Mouse (Mus musculus): ENCODE data around the gene Plppr3.
A peak's percentile ranks its signal among the peaks of the same experiment; 100 is the strongest.

Plppr3 gene

DNA sequence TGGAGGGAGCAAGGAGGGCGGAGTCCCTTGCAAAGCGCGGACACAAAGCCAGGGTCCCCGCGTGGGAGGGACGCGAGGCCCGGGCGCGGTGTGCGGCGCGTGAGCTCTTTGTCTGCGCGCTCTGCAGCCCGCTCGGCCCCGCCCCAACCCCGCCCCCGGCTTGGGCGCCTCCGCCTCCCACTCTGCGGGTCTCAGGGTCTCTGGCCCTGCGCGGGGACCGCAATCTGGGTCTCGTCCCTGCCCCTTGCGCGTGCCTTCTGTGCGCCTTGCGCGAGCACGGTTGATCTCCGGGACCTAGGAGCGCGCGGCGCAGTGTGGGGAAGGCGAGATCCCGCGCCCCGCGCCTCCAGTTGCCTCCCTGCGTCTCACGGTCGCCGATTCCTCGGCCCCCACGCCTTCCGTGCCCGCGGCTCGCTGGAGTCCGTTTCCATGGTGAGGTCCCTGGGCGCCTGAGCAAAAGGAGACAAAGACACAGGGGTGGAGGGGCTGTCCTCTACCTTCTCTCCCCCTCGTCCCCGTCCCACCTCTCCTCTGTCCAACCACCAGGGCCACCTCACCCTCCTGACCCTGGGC, at the start of gene Plppr3, which contains the start of gene Prtn3:
Gene Plppr3 (minus strand): TSS at position 345 of the 573 bp plus-strand sequence.
Gene Prtn3 (plus strand): TSS at position 187 of the 573 bp plus-strand sequence.
- DNase-seq: peak; percentile 64 to 68

DNA sequence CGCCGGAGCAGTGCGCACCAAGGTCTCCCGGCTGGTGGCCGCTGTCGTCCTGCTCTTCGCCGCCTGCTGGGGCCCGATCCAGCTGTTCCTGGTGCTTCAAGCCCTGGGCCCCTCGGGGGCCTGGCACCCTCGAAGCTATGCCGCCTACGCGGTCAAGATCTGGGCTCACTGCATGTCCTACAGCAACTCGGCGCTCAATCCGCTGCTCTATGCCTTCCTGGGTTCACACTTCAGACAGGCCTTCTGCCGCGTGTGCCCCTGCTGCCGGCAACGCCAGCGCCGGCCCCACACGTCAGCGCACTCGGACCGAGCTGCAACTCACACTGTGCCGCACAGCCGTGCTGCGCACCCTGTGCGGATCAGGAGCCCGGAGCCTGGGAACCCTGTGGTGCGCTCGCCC, 47.1 kb upstream of the Plppr3 start:
- peak; percentile 50 to 52 for DNase-seq

DNA sequence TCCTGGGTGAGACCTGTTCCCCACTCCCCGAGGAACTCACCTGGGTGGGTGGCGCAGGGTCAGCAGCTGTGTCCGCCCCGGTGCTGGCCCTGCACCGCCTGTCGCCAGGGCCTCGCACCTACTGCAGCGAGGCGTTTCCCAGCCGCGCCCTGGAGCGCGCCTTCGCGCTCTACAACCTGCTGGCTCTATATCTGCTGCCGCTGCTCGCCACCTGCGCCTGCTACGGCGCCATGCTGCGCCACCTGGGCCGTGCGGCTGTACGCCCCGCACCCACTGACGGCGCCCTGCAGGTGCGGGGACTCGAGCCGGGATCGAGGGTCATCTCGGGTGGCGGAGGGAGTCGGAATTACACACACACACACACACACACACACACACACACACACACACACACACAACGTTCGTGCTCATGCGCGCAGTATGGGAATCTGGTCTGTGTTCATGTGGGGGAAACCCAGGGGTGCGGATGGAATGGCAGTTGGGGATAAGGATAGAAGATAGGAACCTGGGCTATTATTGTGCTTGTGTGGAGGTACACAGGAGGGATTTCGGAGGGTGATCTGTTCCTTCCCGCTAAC, 46.6 kb upstream of the Plppr3 start, which contains the start of gene R3hdm4:
Gene R3hdm4 (minus strand): TSS at position 251 of the 578 bp plus-strand sequence.
- DNase-seq: peak in 1 of 2 experiments; percentile 35

DNA sequence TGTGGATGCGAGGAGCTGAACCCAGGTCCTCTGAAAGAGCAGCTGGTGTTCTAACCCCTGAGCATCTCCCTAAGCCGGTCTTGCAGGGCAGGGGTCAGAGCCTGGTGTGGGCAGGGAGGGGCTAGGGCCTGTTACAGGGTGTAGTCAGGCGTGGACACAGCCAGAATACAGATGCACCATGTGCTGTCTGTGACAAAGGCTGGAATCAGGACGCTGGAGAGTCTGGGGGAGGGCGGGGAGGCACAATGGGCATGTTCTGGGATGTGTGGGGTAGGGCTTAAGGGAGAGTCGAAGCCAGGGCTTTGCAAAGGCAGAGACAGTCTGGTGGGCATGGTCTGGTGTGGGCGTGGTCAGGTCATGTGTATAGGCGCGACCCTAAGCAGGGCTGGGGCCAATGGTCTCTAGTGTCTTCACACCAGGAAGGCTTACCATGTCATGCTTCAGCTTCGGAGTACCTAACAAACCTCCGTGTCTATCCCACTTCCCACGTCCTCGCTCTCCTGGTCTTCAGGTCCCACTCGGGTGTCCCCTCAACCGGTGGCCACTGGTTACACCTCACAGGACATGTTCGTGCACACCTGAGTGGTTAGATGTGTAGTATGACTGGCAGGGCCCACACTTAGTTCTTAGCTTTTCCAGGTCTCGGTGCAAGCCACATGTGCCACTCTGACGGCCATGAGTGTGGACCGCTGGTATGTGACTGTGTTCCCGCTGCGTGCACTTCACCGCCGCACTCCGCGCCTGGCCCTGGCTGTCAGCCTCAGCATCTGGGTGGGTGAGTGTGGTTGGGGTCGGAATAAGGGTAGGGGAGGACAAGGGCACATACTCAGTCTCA, 45.8 kb upstream of the Plppr3 start:
- DNase-seq: peak in 1 of 2 experiments; percentile 14

DNA sequence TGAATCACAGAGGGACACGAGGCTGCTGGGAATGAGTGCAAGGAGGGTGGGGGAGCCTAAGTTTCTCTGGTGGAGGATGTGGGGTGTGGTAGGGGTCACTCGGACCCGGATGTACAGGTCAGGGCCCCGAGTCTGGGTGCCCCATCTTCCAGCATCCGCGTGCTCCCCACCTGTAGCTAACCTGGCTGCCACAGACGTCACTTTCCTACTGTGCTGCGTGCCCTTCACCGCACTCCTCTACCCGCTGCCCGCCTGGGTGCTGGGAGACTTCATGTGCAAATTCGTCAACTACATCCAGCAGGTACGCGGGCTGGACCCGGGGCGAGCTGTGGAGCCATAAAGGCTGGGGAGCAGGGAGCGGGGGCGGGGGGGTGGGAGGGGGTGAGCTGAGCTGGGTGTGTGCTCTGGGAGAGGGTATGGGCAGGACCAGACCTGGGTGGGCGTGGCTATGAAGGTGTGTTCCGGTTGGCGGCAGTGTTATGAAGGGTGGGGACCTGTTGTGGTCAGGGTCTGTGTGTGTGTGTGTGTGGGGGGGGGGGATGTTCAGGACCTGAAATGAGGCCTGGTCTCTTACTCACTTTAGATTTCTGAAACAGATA, 44.9 kb upstream of the Plppr3 start:
- DNase-seq: no peak

DNA sequence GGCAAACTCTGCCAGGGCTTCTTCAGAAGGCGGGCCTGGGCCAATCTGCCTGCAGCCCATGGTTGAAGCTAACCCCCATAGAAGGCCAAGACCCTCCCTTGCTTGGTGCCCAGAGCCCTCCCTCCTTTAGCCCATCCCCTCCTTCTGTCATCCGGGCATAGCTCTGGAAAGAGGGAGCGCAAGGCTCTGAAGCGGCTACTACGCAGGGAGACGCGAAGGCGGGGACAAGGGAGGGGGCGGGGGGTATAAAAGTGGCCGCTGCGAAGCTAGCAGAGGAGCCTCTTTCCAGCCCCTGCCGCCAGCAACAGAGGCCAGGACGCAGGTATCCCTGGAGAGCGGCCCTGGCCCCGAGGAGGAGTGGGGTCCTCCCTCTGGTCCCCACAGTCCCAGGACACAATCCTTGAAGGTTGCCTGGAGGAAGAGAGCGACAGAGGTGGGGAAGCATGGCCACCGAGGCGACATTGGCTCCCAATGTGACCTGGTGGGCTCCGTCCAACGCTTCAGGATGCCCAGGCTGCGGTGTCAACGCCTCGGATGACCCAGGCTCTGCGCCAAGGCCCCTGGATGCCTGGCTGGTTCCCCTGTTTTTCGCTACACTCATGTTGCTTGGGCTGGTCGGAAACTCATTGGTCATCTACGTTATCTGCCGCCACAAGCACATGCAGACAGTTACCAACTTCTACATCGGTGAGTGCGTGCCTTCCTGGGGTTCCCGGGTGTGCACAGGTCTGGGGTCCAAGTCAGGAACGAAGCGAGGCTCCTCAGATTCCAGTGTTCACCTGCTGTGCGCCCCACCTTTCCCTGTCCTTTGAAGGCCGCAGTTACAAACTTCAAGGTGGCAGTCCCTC, 44.0 kb upstream of the Plppr3 start:
- peak in 1 of 2 experiments; percentile 18 for DNase-seq

DNA sequence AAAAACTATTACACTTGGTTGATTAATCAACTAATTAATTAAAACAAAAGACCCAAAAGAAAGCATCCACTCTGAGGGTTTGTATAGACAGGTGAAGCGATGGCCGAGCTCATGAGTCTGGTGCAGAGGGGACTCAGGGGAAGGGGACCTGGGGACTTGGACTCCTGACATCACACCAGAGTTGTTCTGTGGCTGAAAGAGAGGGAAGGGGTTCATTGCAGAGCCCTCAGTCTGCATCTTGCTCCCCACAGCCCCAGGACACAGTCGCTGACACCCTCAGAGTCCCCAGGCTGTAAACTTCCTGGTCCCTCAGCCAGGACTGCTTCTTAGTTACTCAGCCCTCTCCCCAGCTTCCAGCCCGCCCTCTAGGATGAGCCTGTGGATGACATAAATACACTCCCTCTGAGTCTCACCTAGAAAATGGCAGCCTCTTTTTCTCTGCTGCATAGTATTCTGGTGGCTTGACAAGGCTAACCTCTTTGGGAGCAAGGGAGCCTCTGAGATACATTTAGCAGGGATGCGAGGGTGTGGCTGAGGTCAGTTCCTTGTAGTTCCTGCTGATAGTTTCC, 43.2 kb upstream of the Plppr3 start:
- DNase-seq: no peak

DNA sequence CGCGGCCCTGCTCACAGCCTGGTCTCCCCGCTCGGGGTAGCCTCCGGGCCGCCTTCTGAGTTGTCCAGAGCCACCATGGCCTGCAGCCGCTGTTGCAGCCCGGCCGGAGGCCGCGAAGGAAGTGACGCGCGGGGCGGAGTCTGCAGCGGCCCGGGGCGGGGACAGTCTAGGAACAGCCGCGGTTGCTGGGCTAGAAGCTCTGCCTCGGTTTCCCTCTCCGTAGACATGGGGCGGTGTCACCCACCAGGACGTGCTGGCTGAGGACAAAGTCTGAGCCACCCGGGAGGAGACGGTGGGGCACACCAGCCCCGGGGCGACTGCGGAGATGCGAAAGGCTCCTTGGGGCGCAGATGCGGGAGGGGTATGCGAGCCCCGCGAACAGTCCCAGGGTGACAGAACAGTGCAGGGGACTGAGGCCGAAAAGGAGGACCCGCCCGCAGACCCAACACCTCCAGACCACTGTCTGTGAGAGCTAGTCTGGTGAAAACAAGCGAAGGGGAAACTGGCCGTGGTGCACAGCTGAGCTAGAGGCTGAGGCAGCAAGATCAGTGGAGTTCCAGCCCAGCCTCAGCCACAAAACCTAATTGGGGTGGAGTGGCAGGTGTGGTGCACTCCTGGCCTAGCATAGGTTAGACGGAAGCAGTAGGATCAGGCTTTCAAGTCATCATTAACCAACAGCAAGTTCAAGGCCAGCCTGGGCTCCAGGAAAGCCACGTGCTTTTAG, 42.5 kb upstream of the Plppr3 start, which contains the start of gene Kiss1r:
Gene Kiss1r (plus strand): TSS at position 164 of the 724 bp plus-strand sequence.
- peak; percentile 89 to 93 for DNase-seq

DNA sequence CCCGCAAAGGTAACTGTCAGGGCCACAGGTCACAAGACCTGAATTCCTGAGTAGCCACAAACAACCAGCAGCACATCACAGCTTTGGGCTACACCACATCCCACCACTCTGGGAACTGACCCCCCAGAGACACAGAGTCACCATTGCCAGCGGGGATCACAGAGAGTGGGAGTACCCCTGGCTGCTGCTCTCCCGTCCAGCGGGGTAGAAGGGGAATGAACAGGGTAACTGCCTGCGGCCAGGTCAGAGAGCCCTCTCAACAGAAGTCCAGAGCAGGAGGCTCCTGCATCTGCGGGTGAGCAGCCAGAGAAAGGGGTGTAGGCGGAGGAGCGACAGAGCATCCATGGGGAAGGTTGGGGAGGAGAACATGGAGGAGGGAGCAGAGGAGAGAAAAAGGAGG, 41.6 kb upstream of the Plppr3 start:
- peak in 1 of 2 experiments; percentile 40 for DNase-seq

DNA sequence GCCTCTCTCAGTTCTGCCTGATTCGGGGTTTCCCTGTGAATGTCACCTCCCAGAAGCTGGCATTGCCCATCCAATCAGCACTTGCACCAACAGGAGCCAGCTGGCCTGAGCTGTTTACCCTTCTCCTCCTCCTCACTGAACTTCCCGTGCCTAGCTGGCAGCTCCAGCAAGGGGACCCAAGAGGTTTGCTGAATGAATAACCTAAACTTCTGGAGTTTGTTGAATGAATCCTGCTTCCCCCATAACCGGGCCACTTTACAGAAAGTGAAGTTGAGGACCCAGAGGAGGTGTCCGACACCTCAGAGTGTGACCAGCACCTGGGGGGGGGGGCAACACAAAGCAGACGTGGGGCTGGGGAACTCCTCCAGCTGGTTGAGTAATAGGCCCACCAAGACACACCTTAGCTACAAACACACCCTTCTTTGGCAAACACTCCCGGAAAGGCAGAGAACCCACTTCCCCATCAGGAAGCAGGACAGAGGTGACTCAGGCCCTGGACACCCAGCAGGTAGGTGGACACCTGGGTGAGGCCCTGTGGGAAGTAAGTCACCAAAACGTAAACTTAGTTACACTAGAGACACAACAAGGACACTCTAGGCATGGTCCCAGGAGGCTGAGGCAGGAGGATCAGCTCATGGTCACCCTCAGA, 40.6 kb upstream of the Plppr3 start:
- no peak for DNase-seq

DNA sequence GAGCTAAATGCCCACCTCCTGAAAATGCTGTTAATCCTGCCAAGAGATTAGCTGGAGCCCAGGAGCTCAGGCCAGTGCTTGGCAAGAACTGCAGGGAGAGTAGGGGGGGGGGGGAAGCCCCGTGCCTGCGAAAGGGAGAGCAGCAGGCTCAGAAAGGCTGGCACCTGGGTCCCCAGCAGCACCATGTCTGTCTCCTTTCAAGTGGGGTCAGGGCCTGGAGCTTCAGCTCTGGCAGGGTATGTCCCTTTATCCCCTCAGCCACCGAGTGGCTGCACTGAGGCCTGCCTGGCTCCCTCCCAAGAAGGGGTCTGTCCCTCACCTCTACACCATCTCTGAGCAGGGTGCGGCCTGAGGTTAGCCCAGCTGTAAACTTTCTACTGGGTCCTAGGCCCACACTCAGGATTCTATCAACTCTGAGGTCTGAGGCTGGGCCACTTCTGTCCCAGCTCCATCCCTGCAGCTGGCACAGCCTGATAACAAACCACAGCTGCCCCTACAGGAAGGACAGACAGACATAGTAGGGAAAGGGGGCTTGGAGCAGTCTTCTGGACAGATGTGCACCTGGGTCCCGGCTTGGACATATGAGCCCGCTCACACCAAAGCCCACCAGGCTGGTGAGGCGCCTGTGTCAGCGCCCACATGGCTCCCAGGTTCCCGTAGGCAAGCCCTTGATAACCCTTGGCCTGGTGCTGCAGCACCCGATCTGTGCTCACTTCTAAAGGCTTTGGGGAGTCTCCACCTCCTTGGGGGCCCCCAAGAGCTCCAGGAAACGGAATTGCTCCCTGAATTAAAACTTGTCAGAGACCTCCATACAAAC, 39.9 kb upstream of the Plppr3 start:
- no peak for DNase-seq

DNA sequence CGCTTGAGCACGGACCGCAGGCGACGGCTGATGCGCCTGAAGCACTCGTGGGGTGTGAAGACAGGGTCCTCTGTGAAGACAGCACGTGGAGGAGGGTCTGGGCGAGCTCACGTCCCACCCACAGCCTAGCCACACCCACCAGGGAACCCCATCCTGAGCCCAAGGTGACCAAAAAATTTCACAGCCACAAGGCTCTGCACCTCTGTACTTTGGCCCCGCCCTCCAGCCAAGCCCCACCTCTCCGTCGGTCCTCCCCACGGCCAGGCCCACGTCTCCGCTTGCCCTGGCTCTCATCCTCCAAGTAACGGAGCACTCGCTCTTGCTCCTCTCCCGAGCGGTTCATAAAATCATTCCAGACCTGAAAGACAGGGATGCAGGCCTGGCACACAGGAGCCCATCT, 38.0 kb upstream of the Plppr3 start:
- no peak for DNase-seq

DNA sequence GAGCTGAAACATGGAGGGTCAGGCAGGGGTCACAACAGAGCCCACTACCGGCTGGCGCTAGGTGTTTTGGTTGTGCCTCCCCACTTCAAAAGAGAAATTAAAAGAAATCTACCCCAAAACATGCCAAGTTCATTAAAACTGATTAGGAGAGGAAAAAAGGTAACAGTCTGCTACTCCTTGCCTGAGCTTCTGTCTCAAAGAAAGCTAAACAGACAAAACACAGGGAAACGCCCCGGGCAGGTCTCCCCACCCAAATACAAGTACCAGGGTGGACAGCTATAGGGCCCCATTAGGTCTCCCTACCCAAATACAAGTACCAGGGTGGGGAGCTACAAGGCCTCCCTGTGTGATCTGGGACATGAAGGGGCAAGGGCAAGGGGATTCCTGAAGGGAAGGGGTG, 36.1 kb upstream of the Plppr3 start, which contains the start of gene Gm26602:
Gene Gm26602 (plus strand): TSS at position 301 of the 400 bp plus-strand sequence.
- no peak for DNase-seq

DNA sequence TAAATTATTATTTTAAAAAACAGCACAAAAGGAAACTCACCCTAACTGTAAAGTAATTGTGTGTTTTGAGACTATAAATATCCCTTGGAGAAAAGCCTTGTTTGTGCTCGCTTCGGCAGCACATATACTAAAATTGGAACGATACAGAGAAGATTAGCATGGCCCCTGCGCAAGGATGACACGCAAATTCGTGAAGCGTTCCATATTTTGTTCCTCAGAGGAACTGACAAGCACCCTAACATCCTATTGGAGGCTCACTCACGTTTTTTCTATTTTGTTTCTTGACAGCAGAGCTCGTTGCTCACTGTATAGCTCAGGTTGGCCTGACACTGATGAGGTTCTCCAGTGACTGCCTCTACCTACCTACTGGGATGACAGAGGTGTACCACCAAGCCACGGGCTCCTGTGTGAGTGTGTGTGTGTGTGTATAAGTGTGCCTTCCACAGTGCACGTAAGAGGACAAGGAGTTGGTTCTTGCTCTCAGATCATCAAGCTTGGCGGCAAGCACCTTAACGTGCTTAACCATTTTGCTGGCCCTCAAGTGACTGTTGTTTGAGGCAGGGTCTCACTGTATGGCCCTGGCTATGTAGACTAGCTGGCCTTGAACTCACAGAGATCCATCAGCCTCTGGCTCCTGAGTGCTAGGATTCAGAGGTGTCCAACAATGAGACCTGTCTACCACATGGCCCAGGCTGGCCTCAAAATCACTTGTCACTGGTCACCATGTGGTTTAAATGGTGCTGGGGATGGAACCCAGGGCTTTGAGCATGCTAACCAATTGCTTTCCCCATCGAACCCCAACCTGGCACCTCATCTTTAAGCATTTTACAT, 34.9 kb upstream of the Plppr3 start:
- peak; percentile 40 to 65 for DNase-seq

DNA sequence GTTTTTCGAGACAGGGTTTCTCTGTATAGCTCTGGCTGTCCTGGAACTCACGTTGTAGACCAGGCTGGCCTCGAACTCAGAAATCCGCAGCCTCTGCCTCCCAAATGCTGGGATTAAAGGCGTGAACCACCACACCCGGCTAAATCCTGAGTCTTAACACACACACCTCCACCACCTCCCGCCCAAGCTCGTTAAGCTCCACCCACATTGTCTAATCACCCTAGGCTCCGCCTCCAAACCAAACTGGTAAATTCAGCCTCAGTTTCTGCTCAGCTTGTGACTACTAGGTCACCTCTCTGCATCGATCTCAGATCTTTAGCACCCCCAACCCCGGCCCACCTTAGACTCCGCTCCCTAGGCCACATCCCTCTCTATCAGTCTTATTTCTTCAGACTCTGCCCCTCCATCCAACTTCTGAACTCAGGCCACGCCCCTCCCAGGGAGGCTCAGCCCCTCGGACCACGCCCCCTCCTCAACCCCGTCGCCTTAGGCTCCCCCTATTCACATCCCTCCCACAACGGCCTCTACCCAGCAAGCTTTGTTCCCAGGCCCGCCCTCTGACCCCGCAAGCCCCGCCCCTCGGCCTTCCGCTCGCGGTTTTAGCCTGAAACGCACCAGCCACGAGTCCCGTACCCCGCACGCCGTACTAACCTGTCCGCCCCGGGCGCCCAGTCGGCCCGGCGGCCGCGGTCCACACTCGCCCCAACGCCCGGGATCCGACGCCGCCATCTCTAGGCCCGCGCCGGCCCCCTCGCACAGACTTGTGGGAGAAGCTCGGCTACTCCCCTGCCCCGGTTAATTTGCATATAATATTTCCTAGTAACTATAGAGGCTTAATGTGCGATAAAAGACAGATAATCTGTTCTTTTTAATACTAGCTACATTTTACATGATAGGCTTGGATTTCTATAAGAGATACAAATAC, 34.0 kb upstream of the Plppr3 start, which contains the start of gene Med16:
Gene Med16 (minus strand): TSS at position 757 of the 925 bp plus-strand sequence.
- peak; percentile 96 to 97 for DNase-seq

DNA sequence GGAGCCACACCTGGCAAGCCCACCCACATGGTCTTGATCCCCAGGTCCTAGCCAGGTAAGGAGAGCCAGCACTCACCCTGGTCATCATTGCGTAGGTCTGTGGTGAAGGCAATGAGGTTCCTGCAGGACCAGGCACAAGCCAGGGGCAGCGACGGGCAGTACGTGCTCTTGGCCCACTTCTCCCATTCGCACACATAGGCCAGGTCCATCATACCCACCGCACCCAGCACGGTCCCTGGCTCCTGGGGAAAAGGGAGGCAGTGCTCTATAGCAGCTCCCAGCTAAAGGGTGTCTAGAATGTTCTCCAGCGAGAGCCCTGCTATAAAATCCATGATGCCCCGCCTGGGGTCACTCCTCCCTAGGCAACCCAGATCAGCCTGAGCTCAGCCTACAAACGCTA, 33.0 kb upstream of the Plppr3 start:
- DNase-seq: peak in 1 of 2 experiments; percentile 24

DNA sequence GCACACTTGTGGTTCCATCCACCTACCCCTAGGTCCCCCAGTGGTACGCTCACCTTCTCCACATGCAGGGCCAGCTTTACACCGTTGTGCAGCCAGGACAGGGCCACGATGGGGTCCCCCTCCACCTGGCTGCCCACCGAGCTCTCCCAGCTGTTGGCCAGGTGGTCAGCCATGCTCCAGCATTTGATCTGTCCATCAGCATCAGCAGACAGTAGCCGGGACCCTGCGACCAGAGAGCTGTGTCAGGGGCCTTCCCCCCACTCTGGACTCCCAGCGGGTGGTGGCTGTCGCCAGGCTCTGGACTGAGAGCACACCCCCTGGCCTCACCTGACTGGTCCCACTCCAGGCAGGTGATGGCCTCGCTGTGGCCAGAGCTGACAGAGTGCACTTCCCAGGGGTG, 32.3 kb upstream of the Plppr3 start:
- DNase-seq: peak in 1 of 2 experiments; percentile 25

All from cerebellum, postnatal 25 days (tissue).